Mouse (Mus musculus) urinary bladder, postnatal 4 days (tissue): ENCODE results near the gene Glis1.
A peak's percentile ranks its signal among the peaks of the same experiment; 100 is the strongest.

Experiments used
- DNase-seq, 2 experiments: peaks; one replicate each; pipeline ENCODE4 v3.0.0; 2021 to 2022; ENCODE audit warnings: low spot score in 2 of 2

The Glis1 gene

GRCm38 (mm10) chr4:107515626-107516025 lies 81.2 kb downstream of the Glis1 start:
- DNase-seq = peak; percentile 12 to 57

- peak; percentile 9 to 57 for DNase-seq
These were observed 84.4 kb downstream of the Glis1 start for GRCm38 (mm10) chr4:107518766-107519165.

- peak; percentile 6 to 52 for DNase-seq
These were observed 85.7 kb downstream of the Glis1 start for GRCm38 (mm10) chr4:107520071-107520470.

- DNase-seq = peak; percentile 12 to 56
These were observed 86.4 kb downstream of the Glis1 start for GRCm38 (mm10) chr4:107520816-107521215.

GRCm38 (mm10) chr4:107523607-107524151 lies 89.3 kb downstream of the Glis1 start:
- peak; percentile 11 to 47 for DNase-seq

- DNase-seq = peak; percentile 25 to 57
These were observed 100.7 kb downstream of the Glis1 start for GRCm38 (mm10) chr4:107535126-107535525.

- peak in 1 of 2 experiments; percentile 56 for DNase-seq
These were observed 103.7 kb downstream of the Glis1 start for GRCm38 (mm10) chr4:107538116-107538515.

GRCm38 (mm10) chr4:107538561-107538960 lies 104.2 kb downstream of the Glis1 start:
- DNase-seq = no peak

GRCm38 (mm10) chr4:107539021-107539420 lies 104.6 kb downstream of the Glis1 start:
- peak in 1 of 2 experiments; percentile 54 for DNase-seq

GRCm38 (mm10) chr4:107541821-107542220 lies 107.4 kb downstream of the Glis1 start:
- DNase-seq = peak; percentile 12 to 35

GRCm38 (mm10) chr4:107544843-107545242 lies 110.5 kb downstream of the Glis1 start:
- DNase-seq = no peak

- DNase-seq = peak; percentile 11 to 41
These were observed 111.3 kb downstream of the Glis1 start for GRCm38 (mm10) chr4:107545726-107546125.

GRCm38 (mm10) chr4:107546525-107546924 lies 112.1 kb downstream of the Glis1 start:
- peak; percentile 13 to 58 for DNase-seq

GRCm38 (mm10) chr4:107550096-107550495 lies 115.7 kb downstream of the Glis1 start:
- DNase-seq = peak in 1 of 2 experiments; percentile 50

GRCm38 (mm10) chr4:107550546-107550945 lies 116.2 kb downstream of the Glis1 start:
- peak; percentile 17 to 57 for DNase-seq

- peak in 1 of 2 experiments; percentile 52 for DNase-seq
These were observed 118.3 kb downstream of the Glis1 start for GRCm38 (mm10) chr4:107552696-107553095.

GRCm38 (mm10) chr4:107553774-107554173 lies 119.4 kb downstream of the Glis1 start:
- DNase-seq = no peak

GRCm38 (mm10) chr4:107558801-107559200 lies 124.4 kb downstream of the Glis1 start:
- no peak for DNase-seq

- no peak for DNase-seq
These were observed 126.7 kb downstream of the Glis1 start for GRCm38 (mm10) chr4:107561056-107561455.

- no peak for DNase-seq
These were observed 133.8 kb downstream of the Glis1 start for GRCm38 (mm10) chr4:107568159-107568558.

- DNase-seq = no peak
These were observed 134.6 kb downstream of the Glis1 start for GRCm38 (mm10) chr4:107568881-107569443.

GRCm38 (mm10) chr4:107570329-107571014 lies 136.1 kb downstream of the Glis1 start:
- DNase-seq = no peak

- no peak for DNase-seq
These were observed 141.4 kb downstream of the Glis1 start for GRCm38 (mm10) chr4:107575781-107576180.
